Mouse (Mus musculus) ES-Bruce4 (cell line): Measurements from ENCODE around the gene Mcoln3. TPM values are rescaled to one million over a fixed set of nuclear protein-coding genes. Genes with fewer than 3 reads are reported as not detected.

Experiments used
- H3K27ac ChIP-seq: 2 replicates; pipeline ENCODE4 v1.5.1; 2012; ENCODE audit warnings: low read length, inconsistent platforms; ENCODE audit not compliant: insufficient read depth
- H3K27me3 ChIP-seq: 2 replicates; pipeline ENCODE4 v1.6.1; 2012; ENCODE audit warnings: mild to moderate bottlenecking, low read length, inconsistent platforms; ENCODE audit not compliant: control insufficient read depth, poor library complexity, insufficient read depth, severe bottlenecking
- H3K36me3 ChIP-seq: 2 replicates; pipeline ENCODE4 v1.6.1; 2012; ENCODE audit warnings: inconsistent platforms, mild to moderate bottlenecking, low read length, moderate library complexity; ENCODE audit not compliant: control insufficient read depth, poor library complexity, insufficient read depth, severe bottlenecking
- H3K4me1 ChIP-seq: one replicate; pipeline ENCODE4 v1.8.1; 2011; ENCODE audit warnings: low read length; ENCODE audit not compliant: control insufficient read depth, insufficient read depth
- H3K4me3 ChIP-seq: 2 replicates; pipeline ENCODE4 v1.5.1; 2011; ENCODE audit warnings: low read depth, mild to moderate bottlenecking, low read length
- H3K9ac ChIP-seq: 2 replicates; pipeline ENCODE4 v1.6.1; 2012; ENCODE audit warnings: low read depth, mild to moderate bottlenecking, inconsistent platforms; ENCODE audit not compliant: poor library complexity, severe bottlenecking
- H3K9me3 ChIP-seq: replicated peaks from 2 replicates; pipeline ENCODE4 v1.6.1; 2012; ENCODE audit warnings: mild to moderate bottlenecking, low read length, inconsistent platforms; ENCODE audit not compliant: control insufficient read depth, poor library complexity, insufficient read depth, severe bottlenecking
- CTCF ChIP-seq: IDR thresholded peaks from one replicate; pipeline ENCODE4 v1.8.1; 2011; ENCODE audit warnings: low read depth, low read length
- EP300 ChIP-seq: IDR thresholded peaks from 2 replicates; pipeline ENCODE4 v1.6.1; 2011; ENCODE audit warnings: low read depth, low read length; ENCODE audit not compliant: insufficient read depth
- POLR2A ChIP-seq: IDR thresholded peaks from one replicate; pipeline ENCODE4 v1.8.1; 2011; ENCODE audit warnings: low read length; ENCODE audit not compliant: insufficient read depth
- polyA plus RNA-seq: library from polyadenylated mRNA; stranded (reverse); fragments of >200 nt; gene quantifications from 2 replicates; pipeline ENCODE4 v1.2.4, GENCODE M21; 2011; ENCODE audit warnings: low read depth; ENCODE audit not compliant: missing spikeins, insufficient read depth, insufficient read length

Mcoln3 gene
- polyA plus RNA-seq, 1 experiment = 13.1 TPM

DNA sequence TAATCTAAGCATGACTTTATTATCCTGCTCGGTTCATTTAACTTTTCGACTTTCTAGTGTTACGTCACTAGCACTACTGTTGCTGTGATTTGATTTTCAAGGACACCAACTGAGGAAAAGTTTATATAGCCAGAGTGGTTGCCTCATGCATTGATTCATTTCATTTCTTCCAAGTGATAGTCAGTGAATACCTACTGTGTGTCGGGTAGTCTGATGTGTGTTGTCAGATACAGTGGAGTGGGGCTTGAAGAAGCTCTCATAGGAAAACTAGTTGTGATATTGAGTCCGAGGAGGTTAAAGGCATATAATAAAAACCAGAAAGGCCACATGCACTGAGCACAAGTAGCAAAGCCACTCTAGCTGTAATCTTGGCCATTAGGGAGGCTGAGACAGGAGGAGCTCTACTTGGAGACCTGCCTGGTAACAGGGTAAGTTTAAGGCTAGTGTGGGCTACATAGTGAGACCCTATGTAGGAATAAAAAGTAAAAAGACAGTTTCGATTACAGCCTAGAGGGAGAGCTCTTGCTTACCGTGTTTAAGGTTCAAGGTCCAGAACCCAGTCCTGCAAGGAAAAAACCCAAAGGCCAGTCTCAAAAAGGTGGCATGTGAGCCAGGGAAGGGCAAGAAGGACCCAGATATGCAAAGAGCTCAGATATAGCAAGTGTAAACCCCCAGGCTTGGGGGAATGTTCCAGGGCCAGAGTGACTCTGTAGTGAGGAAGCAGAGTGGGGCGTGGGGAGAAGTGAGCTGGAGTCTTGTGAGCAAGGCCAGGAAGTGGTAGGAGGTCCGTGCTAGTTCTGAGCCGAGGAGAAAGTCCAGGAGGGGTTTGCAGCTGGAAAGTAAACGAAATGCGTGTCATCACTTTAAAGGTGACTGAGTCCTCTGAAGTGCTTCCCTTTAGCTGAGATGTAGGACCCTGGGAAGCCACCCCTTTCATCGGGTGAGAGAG lies 38.7 kb downstream of the Mcoln3 start:
- no peak overlapping the region for H3K4me3 ChIP-seq
- H3K9ac ChIP-seq = no peak overlapping the region
- no peak for TF ChIP-seq CTCF
- TF ChIP-seq EP300 = no peak
- TF ChIP-seq POLR2A = no peak
- H3K27ac ChIP-seq = no peak overlapping the region
- H3K4me1 ChIP-seq = no peaks in the 10 kb centered on the region
- H3K27me3 ChIP-seq = no peaks in the 10 kb centered on the region; the same call in 1 of the 2 replicates
- no peaks in the 10 kb centered on the region for H3K9me3 ChIP-seq
- no peaks in the 10 kb centered on the region for H3K36me3 ChIP-seq

DNA sequence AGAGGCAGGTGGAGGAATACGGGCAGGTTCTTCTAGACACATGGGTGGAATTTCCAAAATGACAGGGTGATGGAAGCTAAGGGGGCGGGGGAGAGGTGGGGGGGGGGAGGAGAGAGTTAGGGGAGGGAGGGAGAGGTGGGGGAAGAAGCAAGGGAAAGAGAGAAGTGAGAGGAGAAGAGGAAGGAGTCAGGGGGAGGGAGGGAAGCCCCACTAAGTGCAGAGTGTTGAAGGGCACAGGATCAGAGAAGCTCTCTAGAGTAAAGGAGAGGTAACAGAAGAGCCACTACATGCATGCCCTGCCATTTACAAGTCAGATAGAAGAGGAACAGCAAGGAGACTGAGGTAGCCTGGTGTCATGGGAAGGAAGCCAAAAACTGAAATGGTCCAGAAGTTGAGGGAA lies 39.6 kb downstream of the Mcoln3 start:
- Histone ChIP-seq H3K9ac (no peak overlapping the region), H3K4me3 (no peak overlapping the region), H3K27ac (no peak overlapping the region), H3K27me3 (no peaks in the 10 kb centered on the region; the same call in 1 of the 2 replicates), H3K9me3 (no peaks in the 10 kb centered on the region), H3K4me1 (no peaks in the 10 kb centered on the region), H3K36me3 (no peaks in the 10 kb centered on the region)
- TF ChIP-seq EP300 (no peak), CTCF (no peak), POLR2A (no peak)

- Histone ChIP-seq H3K4me1 (no peaks in the 10 kb centered on the region), H3K27me3 (no peaks in the 10 kb centered on the region), H3K9ac (no peak overlapping the region), H3K36me3 (no peaks in the 10 kb centered on the region), H3K4me3 (no peak overlapping the region), H3K9me3 (no peaks in the 10 kb centered on the region), H3K27ac (no peak overlapping the region)
- TF ChIP-seq POLR2A = no peak
- no peak for TF ChIP-seq CTCF
- TF ChIP-seq EP300 = no peak
Observed at GRCm38 (mm10) chr3:146158039-146158438, 40.8 kb downstream of the Mcoln3 start.

GRCm38 (mm10) chr3:146159360-146159759 lies 42.1 kb downstream of the Mcoln3 start:
- Histone ChIP-seq H3K27ac (no peak overlapping the region), H3K4me1 (no peaks in the 10 kb centered on the region), H3K36me3 (no peaks in the 10 kb centered on the region), H3K9ac (no peak overlapping the region), H3K9me3 (no peaks in the 10 kb centered on the region), H3K4me3 (no peak overlapping the region), H3K27me3 (0 out of 2 replicates have a peak, but pooled peaks cover 1% of the 10 kb centered on the region)
- TF ChIP-seq EP300 = no peak
- TF ChIP-seq POLR2A = no peak
- no peak for TF ChIP-seq CTCF

- Histone ChIP-seq H3K9me3 (no peaks in the 10 kb centered on the region), H3K4me1 (no peaks in the 10 kb centered on the region), H3K27ac (no peak overlapping the region), H3K9ac (no peak overlapping the region), H3K27me3 (0 out of 2 replicates have a peak, but pooled peaks cover 1% of the 10 kb centered on the region), H3K36me3 (no peaks in the 10 kb centered on the region), H3K4me3 (no peak overlapping the region)
- TF ChIP-seq EP300 (no peak), POLR2A (no peak), CTCF (no peak)
Observed at GRCm38 (mm10) chr3:146162197-146162596, 44.9 kb downstream of the Mcoln3 start.

DNA sequence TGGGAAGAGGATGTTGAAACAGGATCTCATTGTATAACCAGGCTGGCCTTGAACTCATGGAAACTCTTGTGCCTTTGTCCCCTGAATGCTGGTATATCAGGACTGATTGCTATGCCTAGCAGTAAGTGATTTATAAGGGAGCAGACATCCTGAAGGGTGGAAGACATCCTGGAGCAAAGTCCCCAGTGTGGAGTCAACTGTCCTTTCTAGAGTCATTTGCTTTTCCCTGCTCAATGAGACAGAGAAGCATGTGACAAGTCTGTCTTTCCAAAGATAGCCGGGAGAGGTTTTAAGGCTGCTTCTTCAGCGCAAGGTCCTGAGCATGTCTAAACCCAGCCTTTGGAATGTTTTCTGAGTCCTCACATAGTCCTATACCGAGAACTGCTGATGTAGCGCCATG lies 52.1 kb downstream of the Mcoln3 start:
- TF ChIP-seq POLR2A = no peak
- TF ChIP-seq EP300 = no peak
- TF ChIP-seq CTCF = no peak
- Histone ChIP-seq H3K4me1 (no peaks in the 10 kb centered on the region), H3K36me3 (no peaks in the 10 kb centered on the region), H3K27me3 (no peaks in the 10 kb centered on the region), H3K4me3 (no peak overlapping the region), H3K27ac (no peak overlapping the region), H3K9ac (no peak overlapping the region), H3K9me3 (no peaks in the 10 kb centered on the region)
